Mouse (Mus musculus) hindbrain, embryonic 11.5 days (tissue): ENCODE data around the gene Ahsa2. TPM values are rescaled to one million over a fixed set of nuclear protein-coding genes. Genes with fewer than 3 reads are reported as not detected.
"Not testable (repeated sequence)": the region's sequence is repeated elsewhere in the genome, so short reads cannot be mapped to it uniquely, and the experiment has no call there.

ENCODE experiments used
- ATAC-seq: fragments of 200-750 bp; cut with Nextera tagmentation; 2 replicates; pipeline ENCODE4 v1.8.0; 2017; ENCODE audit warnings: mild to moderate bottlenecking, moderate TSS enrichment, moderate library complexity; ENCODE audit not compliant: low FRiP score
- DNase-seq: peaks from one replicate; pipeline ENCODE4 v3.0.0-alpha.2; 2015; ENCODE audit warnings: low spot score
- H3K27ac ChIP-seq: fragments of 300-500 bp; sonication (generic); 2 replicates; pipeline ENCODE4 v1.5.1; 2014; ENCODE audit warnings: mild to moderate bottlenecking, low read depth, low read length
- H3K27me3 ChIP-seq: fragments of 300-500 bp; sonication (generic); 2 replicates; pipeline ENCODE4 v1.6.1; 2014; ENCODE audit warnings: mild to moderate bottlenecking, low read length, moderate library complexity, mixed read lengths; ENCODE audit not compliant: control insufficient read depth, insufficient read depth
- H3K36me3 ChIP-seq: fragments of 300-500 bp; sonication (generic); 2 replicates; pipeline ENCODE4 v1.6.1; 2014; ENCODE audit warnings: mild to moderate bottlenecking, low read length, moderate library complexity, mixed read lengths; ENCODE audit not compliant: control insufficient read depth, insufficient read depth
- H3K4me1 ChIP-seq: fragments of 300-500 bp; sonication (generic); replicated peaks from 2 replicates; pipeline ENCODE4 v1.6.1; 2014; ENCODE audit warnings: low read length, mixed read lengths; ENCODE audit not compliant: control insufficient read depth, insufficient read depth
- H3K4me2 ChIP-seq: fragments of 300-500 bp; sonication (generic); replicated peaks from 2 replicates; pipeline ENCODE4 v1.6.1; 2014; ENCODE audit warnings: mild to moderate bottlenecking, low read depth, low read length
- H3K4me3 ChIP-seq: fragments of 300-500 bp; sonication (generic); 2 replicates; pipeline ENCODE4 v1.5.1; 2014; ENCODE audit warnings: low read depth, low read length
- H3K9ac ChIP-seq: fragments of 300-500 bp; sonication (generic); 2 replicates; pipeline ENCODE4 v1.6.1; 2014; ENCODE audit warnings: low read depth, low read length
- H3K9me3 ChIP-seq: fragments of 300-500 bp; sonication (generic); 2 replicates; pipeline ENCODE4 v1.6.1; 2016; ENCODE audit warnings: low read length; ENCODE audit not compliant: control insufficient read depth
- WGBS: fragments of 180-500 bp; shearing (Covaris S2); extraction: QIAGEN DNeasy Blood & Tissue Kit; methylation state at CpG from one replicate; pipeline ENCODE4 v1.1.7; 2014; 5-methylcytosine and 5-hydroxymethylcytosine counted together
- polyA plus RNA-seq: library from polyadenylated mRNA; unstranded; fragments of >200 nt; fragmentation: Nextera tagmentation; extraction: Ambion mirVana; gene quantifications from 2 replicates; pipeline ENCODE4 v1.2.1, GENCODE M21; 2014

Ahsa2 gene
- 165 and 169 TPM in 2 replicates for polyA plus RNA-seq

DNA sequence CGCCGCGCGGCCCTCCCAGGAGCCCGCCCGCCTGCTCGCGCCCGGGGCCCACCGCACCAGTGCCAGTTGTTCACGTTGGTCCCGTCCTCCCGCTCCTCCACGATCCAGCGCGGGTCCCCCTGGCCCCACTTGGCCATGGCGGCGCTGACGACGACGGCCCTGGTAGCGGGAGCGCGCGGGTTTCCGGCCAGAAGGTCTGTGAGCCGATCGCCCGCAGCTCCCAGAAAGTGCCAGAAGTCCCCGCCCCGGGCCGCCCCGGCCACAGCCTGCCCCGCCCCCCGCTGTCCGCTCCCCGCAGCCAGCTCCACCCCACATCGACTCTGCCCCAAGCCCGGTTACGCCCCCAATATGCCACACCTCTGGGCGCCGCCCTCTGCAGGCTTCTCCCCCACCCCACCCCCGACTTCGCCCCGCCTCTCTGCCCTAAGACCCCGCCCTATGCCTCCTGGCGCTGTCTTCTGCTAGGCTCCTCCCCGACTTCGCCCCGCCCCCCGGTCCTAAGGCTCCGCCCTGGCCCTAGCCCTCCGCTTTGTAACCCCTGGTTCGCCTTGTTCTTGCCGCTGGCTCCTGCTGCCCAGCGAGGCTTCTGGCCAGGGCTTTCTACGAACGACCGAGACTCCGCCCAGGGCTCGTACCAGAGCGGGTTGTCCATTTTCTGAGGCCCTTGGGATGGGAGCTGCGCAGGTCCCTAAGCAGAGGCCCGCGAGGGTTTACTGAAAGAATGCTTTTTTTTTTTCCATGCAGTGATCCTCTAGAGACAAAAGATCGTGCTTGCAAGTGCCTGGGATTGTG is at the start of gene Ahsa2:
Gene Ahsa2, minus strand, starts transcription at position 313 of the 792 bp plus-strand sequence.
- H3K9ac ChIP-seq: peak within 1 kb of the TSS; percentile 84
- peaks cover 6% of the 10 kb centered on the region; the same call in 1 of the 2 replicates for H3K4me1 ChIP-seq
- peaks cover 3% of the 10 kb centered on the region for H3K36me3 ChIP-seq
- ATAC-seq (peak; percentile 96), DNase-seq (peak; percentile 98)
- H3K27ac ChIP-seq: peak within 1 kb of the TSS; percentile 93
- H3K4me2 ChIP-seq: peak within 1 kb of the TSS; percentile 70
- H3K9me3 ChIP-seq: no peaks in the 10 kb centered on the region
- under 1% methylated on average over 56 of the region's 66 CpGs for WGBS
- peak within 1 kb of the TSS; percentile 72 for H3K4me3 ChIP-seq
- no peaks in the 10 kb centered on the region for H3K27me3 ChIP-seq

DNA sequence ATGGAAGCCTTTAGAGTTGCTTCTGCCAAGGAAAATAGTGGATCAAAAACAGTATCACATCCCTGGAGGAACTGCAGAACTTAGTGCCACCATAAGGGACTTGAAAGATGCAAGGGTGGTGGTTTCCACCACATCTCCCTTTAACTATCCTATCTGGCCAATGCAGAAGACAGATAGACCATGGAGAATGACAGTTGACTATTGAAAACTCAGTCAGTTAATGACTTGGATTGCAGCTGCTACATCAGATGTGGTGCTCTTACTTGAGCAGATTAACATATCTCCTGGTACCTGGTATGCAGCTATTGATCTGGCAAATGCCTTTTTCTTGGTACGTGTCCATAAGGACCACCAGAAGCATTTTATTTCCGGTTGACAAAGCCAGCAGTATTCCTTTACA is 39.6 kb upstream of the Ahsa2 start:
- Histone ChIP-seq H3K27ac (no peak overlapping the region), H3K4me1 (no peaks in the 10 kb centered on the region), H3K4me2 (no peak overlapping the region), H3K27me3 (no peaks in the 10 kb centered on the region), H3K36me3 (no peaks in the 10 kb centered on the region), H3K9me3 (no peaks in the 10 kb centered on the region), H3K9ac (no peak overlapping the region), H3K4me3 (no peak overlapping the region)
- DNase-seq (no peak), ATAC-seq (no peak)
- 92% methylated on average over 2 of the region's 2 CpGs for WGBS

DNA sequence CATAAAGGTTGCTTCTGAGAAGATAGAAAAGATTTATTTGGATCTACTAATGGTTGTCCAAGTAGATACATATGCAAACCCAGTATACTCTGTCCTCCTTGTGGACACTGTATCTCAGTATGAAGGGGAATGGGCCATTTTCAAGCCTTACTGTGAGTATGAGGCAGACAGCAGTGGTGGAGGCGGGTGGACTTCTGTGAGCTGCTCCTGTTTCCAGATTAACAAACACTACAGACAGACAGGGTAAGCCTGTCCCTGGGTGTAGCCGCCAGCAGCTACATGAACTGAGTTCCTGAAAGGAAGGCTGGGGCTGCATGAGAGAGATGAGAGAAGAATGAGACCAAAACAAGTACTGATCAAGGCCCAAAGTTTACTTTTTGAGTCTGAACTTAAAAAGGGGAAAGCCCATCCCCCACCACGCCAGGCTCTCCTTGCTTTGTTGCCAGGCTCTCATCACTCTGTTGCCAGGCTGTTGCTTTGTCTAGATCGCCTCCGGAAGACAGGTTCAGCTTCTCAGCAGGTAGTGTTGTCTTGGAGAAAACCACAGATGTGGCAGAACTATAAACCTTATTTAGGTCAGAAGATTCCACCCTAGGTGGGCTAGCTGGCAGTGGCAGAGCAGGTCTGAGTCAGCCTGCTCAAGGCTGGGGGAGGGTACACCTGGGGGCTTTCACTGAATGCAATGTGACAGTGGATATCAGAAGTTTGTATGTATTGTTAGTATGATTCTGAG is 22.8 kb upstream of the Ahsa2 start, which contains the start of gene 1700093K21Rik:
Gene 1700093K21Rik, minus strand, starts transcription at position 683 of the 733 bp plus-strand sequence.
- Histone ChIP-seq H3K27ac (no peak within 1 kb of the TSS), H3K9me3 (no peaks in the 10 kb centered on the region), H3K27me3 (no peaks in the 10 kb centered on the region), H3K36me3 (no peaks in the 10 kb centered on the region), H3K4me1 (no peaks in the 10 kb centered on the region), H3K4me2 (no peak within 1 kb of the TSS), H3K4me3 (no peak within 1 kb of the TSS), H3K9ac (no peak within 1 kb of the TSS)
- ATAC-seq (no peak), DNase-seq (no peak)
- WGBS: 33% methylated on average over 5 of the region's 5 CpGs

DNA sequence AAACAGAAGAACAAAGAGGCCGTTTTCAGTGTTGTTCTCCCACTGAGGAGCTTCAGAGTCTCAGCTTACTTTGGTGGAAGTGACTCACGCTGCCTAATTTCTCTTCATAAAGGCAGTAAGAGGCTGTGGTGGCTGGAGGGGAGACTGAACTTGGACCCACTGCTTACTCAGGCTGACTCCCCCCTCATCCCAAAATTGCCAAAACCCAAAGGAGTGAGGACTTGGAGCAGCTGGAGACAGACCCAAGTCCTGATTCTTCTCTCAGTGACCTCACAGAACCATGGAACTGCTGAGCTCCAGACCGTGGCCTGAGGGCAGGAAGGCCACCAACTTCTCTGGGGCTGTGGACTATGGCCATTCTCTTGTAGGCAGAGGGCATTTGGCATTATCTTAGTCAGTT is 21.2 kb upstream of the Ahsa2 start:
- H3K27ac ChIP-seq: no peak overlapping the region
- H3K4me1 ChIP-seq: no peaks in the 10 kb centered on the region
- H3K9me3 ChIP-seq: no peaks in the 10 kb centered on the region
- WGBS: 73% methylated on average over 3 of the region's 3 CpGs
- H3K27me3 ChIP-seq: no peaks in the 10 kb centered on the region
- no peak overlapping the region for H3K4me3 ChIP-seq
- no peaks in the 10 kb centered on the region for H3K36me3 ChIP-seq
- no peak overlapping the region for H3K4me2 ChIP-seq
- ATAC-seq (no peak), DNase-seq (no peak)
- H3K9ac ChIP-seq: no peak overlapping the region

DNA sequence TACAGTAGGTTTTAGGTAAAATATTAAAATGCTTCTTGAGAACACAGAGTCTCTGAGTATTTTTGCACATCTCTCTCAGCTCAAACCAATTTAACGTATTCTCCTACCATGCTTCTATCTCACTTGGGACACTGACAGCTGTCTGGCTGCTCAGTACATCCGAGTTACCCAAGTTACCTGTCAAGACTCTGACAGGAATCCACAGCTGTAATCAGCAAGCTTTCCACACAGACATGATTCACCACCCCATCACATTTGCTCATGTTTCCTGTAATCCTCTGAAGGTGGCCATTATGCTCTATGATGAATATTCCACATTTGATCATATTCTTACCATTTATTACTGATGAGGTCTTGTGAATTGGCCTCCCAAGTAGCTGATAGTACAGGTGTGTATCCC is 17.5 kb upstream of the Ahsa2 start:
- Histone ChIP-seq H3K4me3 (no peak overlapping the region), H3K4me2 (no peak overlapping the region), H3K9me3 (no peaks in the 10 kb centered on the region), H3K4me1 (no peaks in the 10 kb centered on the region), H3K27ac (no peak overlapping the region), H3K9ac (no peak overlapping the region), H3K27me3 (no peaks in the 10 kb centered on the region), H3K36me3 (no peaks in the 10 kb centered on the region)
- WGBS: 83% methylated on average over 2 of the region's 2 CpGs
- DNase-seq (no peak), ATAC-seq (no peak)

DNA sequence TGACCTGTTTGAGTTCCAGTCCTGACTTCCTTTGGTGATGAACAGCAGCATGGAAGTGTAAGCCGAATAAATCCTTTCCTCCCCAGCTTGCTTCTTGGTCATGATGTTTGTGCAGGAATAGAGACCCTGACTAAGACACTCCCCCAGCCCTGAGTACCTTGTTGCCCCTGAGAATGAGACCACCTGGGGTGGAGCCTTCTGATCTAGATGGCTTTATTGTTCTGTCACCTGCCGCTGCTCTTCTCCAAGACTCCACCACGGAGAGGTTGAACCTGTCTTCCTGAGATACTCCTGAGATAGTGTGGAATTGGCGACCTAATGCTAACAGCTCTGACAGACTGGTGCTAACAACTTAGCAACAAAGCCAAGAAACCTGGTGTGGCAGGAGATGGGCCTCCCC is 17.0 kb upstream of the Ahsa2 start:
- not testable (repeated sequence) for H3K27me3 ChIP-seq, H3K4me2 ChIP-seq, DNase-seq, H3K9ac ChIP-seq, H3K36me3 ChIP-seq, H3K4me3 ChIP-seq, H3K4me1 ChIP-seq, ATAC-seq, H3K9me3 ChIP-seq, H3K27ac ChIP-seq
- WGBS: 64% methylated on average over 4 of the region's 4 CpGs

DNA sequence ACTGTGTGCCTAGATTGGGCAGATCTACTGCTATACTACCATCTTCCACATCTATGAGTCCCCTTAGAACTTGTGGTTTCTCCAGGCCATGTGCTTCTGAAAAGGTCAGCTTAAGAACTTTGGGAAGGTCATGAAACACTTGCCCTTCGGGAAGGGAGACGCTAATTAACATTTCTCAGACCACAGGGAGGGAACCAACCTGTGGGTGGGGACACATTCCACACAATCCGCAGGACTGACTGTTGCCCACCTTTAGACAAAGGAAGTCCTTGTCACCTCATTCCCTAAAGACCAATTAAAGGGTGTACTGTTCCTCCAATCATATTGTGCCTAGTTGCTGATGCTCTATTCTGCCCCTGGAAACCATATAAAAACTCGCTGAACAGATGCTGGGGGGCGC is 7.0 kb upstream of the Ahsa2 start:
- not testable (repeated sequence) for H3K27ac ChIP-seq, H3K4me1 ChIP-seq, H3K4me3 ChIP-seq, H3K9ac ChIP-seq, H3K36me3 ChIP-seq, ATAC-seq, H3K27me3 ChIP-seq, H3K4me2 ChIP-seq, DNase-seq, H3K9me3 ChIP-seq
- WGBS: 81% methylated on average over 5 of the region's 5 CpGs

DNA sequence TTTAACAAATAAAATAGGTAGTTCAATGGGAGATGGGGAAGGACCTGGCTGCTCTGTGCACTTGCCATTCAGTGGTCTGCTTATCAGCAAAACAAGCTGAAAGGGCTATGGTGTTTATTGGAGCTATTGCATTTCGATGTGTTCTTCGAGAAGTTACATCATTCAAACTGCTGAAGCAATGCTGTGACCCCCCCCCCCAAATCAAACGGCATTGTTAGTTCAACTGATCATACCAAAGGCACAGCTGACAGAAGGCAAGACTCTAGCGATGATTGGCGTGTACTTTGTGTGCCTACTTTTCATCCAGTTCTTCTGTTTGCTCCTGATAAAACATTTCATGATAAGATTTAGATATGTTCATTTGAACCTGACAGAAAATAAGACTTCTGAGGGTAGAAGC is 779 bp upstream of the Ahsa2 start:
- ATAC-seq (0 out of 2 replicates have a peak, but pooled peaks have one; percentile 2), DNase-seq (peak; percentile 55)
- WGBS: 69% methylated on average over 5 of the region's 5 CpGs
- Histone ChIP-seq H3K4me1 (peaks cover 6% of the 10 kb centered on the region; the same call in 1 of the 2 replicates), H3K4me3 (peak overlapping the region; percentile 72), H3K4me2 (peak overlapping the region; percentile 52), H3K9ac (peak overlapping the region; percentile 12; the same call in 1 of the 2 replicates), H3K27ac (peak overlapping the region; percentile 68), H3K9me3 (no peaks in the 10 kb centered on the region), H3K27me3 (no peaks in the 10 kb centered on the region), H3K36me3 (peaks cover 3% of the 10 kb centered on the region; the same call in 1 of the 2 replicates)
